Mouse (Mus musculus) MEL (cell line): ENCODE results near the gene Bcap31.

ENCODE experiments used
- CTCF ChIP-seq, 3 experiments: IDR thresholded peaks in 2 of 3; conservative IDR thresholded peaks in 1 of 3; 2 replicates each; pipeline ENCODE4 v1.5.1; 2011 to 2012; ENCODE audit warnings: low read length in 3 of 3, low read depth in 2 of 3, mild to moderate bottlenecking in 2 of 3, improper control_type of control experiment in 1 of 3, inconsistent platforms in 1 of 3, mixed read lengths in 1 of 3, moderate library complexity in 1 of 3; ENCODE audit not compliant: control insufficient read depth in 1 of 3, insufficient read depth in 1 of 3, poor library complexity in 1 of 3, severe bottlenecking in 1 of 3
- EP300 ChIP-seq, 2 experiments: IDR thresholded peaks; 2 replicates each; pipeline ENCODE4 v1.6.1; 2011; ENCODE audit warnings: improper control_type of control experiment in 2 of 2, low read length in 2 of 2, low read depth in 1 of 2, mild to moderate bottlenecking in 1 of 2
- MAFK ChIP-seq: IDR thresholded peaks from 2 replicates; pipeline ENCODE4 v1.6.1; 2011; ENCODE audit warnings: low read depth, mild to moderate bottlenecking, low read length, improper control_type of control experiment, borderline replicate concordance
- MAX ChIP-seq: IDR thresholded peaks from 2 replicates; pipeline ENCODE4 v1.6.1; 2011; ENCODE audit warnings: low read length, improper control_type of control experiment
- MXI1 ChIP-seq: IDR thresholded peaks from 2 replicates; pipeline ENCODE4 v1.6.1; 2011; ENCODE audit warnings: mild to moderate bottlenecking, low read depth, low read length, improper control_type of control experiment
- MYC ChIP-seq: IDR thresholded peaks from 2 replicates; pipeline ENCODE4 v1.6.1; 2011; ENCODE audit warnings: low read depth, mild to moderate bottlenecking, low read length, improper control_type of control experiment, moderate library complexity
- NRF1 ChIP-seq: IDR thresholded peaks from 2 replicates; pipeline ENCODE4 v1.6.1; 2014; ENCODE audit warnings: low read depth, mild to moderate bottlenecking, inconsistent platforms, low read length, improper control_type of control experiment, moderate library complexity; ENCODE audit not compliant: poor library complexity, insufficient read depth, severe bottlenecking
- POLR2A ChIP-seq, 2 experiments: IDR thresholded peaks; 2 replicates each; pipeline ENCODE4 v1.6.1; 2011 to 2012; ENCODE audit warnings: low read length in 2 of 2, mild to moderate bottlenecking in 2 of 2, control low read depth in 1 of 2, improper control_type of control experiment in 1 of 2, low read depth in 1 of 2, moderate library complexity in 1 of 2; ENCODE audit not compliant: control insufficient read depth in 1 of 2, insufficient read depth in 1 of 2, poor library complexity in 1 of 2
- TCF12 ChIP-seq: IDR thresholded peaks from 2 replicates; pipeline ENCODE4 v1.6.1; 2014; ENCODE audit warnings: low read depth, mild to moderate bottlenecking, inconsistent platforms, low read length, improper control_type of control experiment, moderate library complexity
- UBTF ChIP-seq: IDR thresholded peaks from 2 replicates; pipeline ENCODE4 v1.6.1; 2012; ENCODE audit warnings: low read depth, mild to moderate bottlenecking, inconsistent platforms, low read length, improper control_type of control experiment, moderate library complexity, borderline replicate concordance; ENCODE audit not compliant: insufficient read depth

DNA sequence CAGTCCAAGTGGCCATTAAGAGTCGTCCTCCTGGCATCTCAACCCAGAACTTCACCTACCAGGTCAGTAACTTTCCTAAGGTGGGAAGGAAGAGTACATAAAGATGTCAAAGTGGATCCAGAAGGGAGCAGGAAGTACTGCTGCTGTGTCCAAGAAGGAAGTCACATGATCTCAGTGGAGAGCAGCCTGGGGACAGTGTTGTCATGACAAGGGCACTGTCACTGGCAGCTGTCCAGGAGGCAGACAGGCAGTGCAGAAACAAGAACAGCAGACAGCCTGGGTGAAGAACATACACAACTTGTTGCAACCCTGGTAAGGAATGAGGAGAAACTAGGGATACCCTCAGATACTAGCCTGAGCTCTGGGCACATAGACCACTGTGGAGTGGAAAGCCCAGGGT is 49.3 kb upstream of the Bcap31 start:
- no peak for TF ChIP-seq POLR2A (IDR thresholded peaks at IDR 0.05; ENCODE audit: control insufficient read depth in 1 of 2, insufficient read depth in 1 of 2, low read depth in 1 of 2, low read length in 2 of 2, poor library complexity in 1 of 2)
- no peak for TF ChIP-seq MAFK
- TF ChIP-seq CTCF (IDR thresholded peaks at IDR 0.05 in 2 of 3, conservative IDR thresholded peaks at IDR 0.05 in 1 of 3; ENCODE audit: control insufficient read depth in 1 of 3, insufficient read depth in 1 of 3, low read depth in 2 of 3, low read length in 3 of 3, poor library complexity in 1 of 3, severe bottlenecking in 1 of 3), result no peak
- TF ChIP-seq NRF1, result no peak
- no peak for TF ChIP-seq UBTF
- no peak for TF ChIP-seq MYC
- no peak for TF ChIP-seq EP300 (IDR thresholded peaks at IDR 0.05; ENCODE audit: low read depth in 1 of 2, low read length in 2 of 2)
- TF ChIP-seq TCF12, result no peak
- TF ChIP-seq MXI1, result no peak
- TF ChIP-seq MAX, result no peak
